ENCODE assay signal across 8 mouse cellular contexts in genomic region chr19:46642136-46642753, GRCm38 (mm10). TPM values are rescaled to one million over a fixed set of nuclear protein-coding genes. Genes with fewer than 3 reads are reported as not detected.
DNase-seq lines count a peak whose midpoint lies in the region; ATAC-seq and TF ChIP-seq lines count a peak whose summit lies in the region.

No protein-coding gene starts in this region.

- H3K4me2 ChIP-seq in forebrain, embryonic 11.5 days (ENCODE audit: low read depth, low read length, severe bottlenecking) = no peak overlapping the region
- H3K4me2 ChIP-seq in heart, embryonic 14.5 days (ENCODE audit: low read length) = peak overlapping the region; percentile 26
- H3K4me2 ChIP-seq in liver, embryonic 11.5 days = no peak overlapping the region

- H3K4me3 ChIP-seq in forebrain, embryonic 10.5 days = no peak overlapping the region
- no peak overlapping the region for H3K4me3 ChIP-seq in forebrain, embryonic 11.5 days (ENCODE audit: low read depth, low read length)
- H3K4me3 ChIP-seq in E14TG2a.4 (replicated peaks; ENCODE audit: low read length) = 0 out of 2 replicates have a peak overlapping the region, but pooled peaks have one; percentile 27
- H3K4me3 ChIP-seq in heart, embryonic 14.5 days (ENCODE audit: control insufficient read depth in 1 of 2, insufficient read depth in 1 of 2, low read depth in 1 of 2, low read length in 2 of 2) = no peak overlapping the region
- H3K4me3 ChIP-seq in liver, embryonic 11.5 days (ENCODE audit: low read depth, low read length) = no peak overlapping the region

- peaks cover 54% of the 10 kb centered on the region for H3K36me3 ChIP-seq in forebrain, embryonic 10.5 days (replicated peaks)
- H3K36me3 ChIP-seq in forebrain, embryonic 11.5 days (ENCODE audit: control insufficient read depth, insufficient read depth, low read length) = no peaks in the 10 kb centered on the region; the same call in 1 of the 2 replicates
- H3K36me3 ChIP-seq in E14TG2a.4 (ENCODE audit: insufficient read depth, low read length) = peaks cover 38% of the 10 kb centered on the region
- peaks cover 51% of the 10 kb centered on the region for H3K36me3 ChIP-seq in heart, embryonic 14.5 days (ENCODE audit: control insufficient read depth, insufficient read depth, low read length)
- peaks cover 7% of the 10 kb centered on the region for H3K36me3 ChIP-seq in liver, embryonic 11.5 days (ENCODE audit: control insufficient read depth, insufficient read depth, low read length)

- H3K4me1 ChIP-seq in forebrain, embryonic 10.5 days = peaks cover 79% of the 10 kb centered on the region
- H3K4me1 ChIP-seq in forebrain, embryonic 11.5 days (replicated peaks; ENCODE audit: control insufficient read depth, insufficient read depth, low read length) = peaks cover 12% of the 10 kb centered on the region
- peaks cover 70% of the 10 kb centered on the region for H3K4me1 ChIP-seq in E14TG2a.4 (replicated peaks; ENCODE audit: low read depth, low read length)
- peaks cover 69 to 93% of the 10 kb centered on the region in 2 experiments for H3K4me1 ChIP-seq in heart, embryonic 14.5 days (ENCODE audit: control insufficient read depth in 2 of 2, insufficient read depth in 2 of 2, low read length in 2 of 2)
- H3K4me1 ChIP-seq in liver, embryonic 11.5 days (replicated peaks; ENCODE audit: control insufficient read depth, insufficient read depth, low read length) = peaks cover 66% of the 10 kb centered on the region

- TF ChIP-seq CTCF in E14TG2a.4 (conservative IDR thresholded peaks at IDR 0.05; ENCODE audit: low read length) = no peak

- no peak for DNase-seq in forebrain, embryonic 10.5 days (ENCODE audit: extremely low spot score, low spot score)
- no peak for DNase-seq in forebrain, embryonic 11.5 days (ENCODE audit: low spot score)
- DNase-seq in liver, embryonic 11.5 days (ENCODE audit: low spot score) = no peak
- DNase-seq in urinary bladder, postnatal 14 days (ENCODE audit: low spot score) = no peak
- no peak for DNase-seq in right cerebral cortex, adult 2 months (ENCODE audit: low spot score in 2 of 2)
- DNase-seq in c-Kit-positive CD71-positive TER-119-positive erythroid progenitor cells, embryonic 14.5 days (ENCODE audit: low spot score) = no peak

- no peaks in the 10 kb centered on the region for H3K27me3 ChIP-seq in forebrain, embryonic 10.5 days (ENCODE audit: poor library complexity, severe bottlenecking)
- no peaks in the 10 kb centered on the region for H3K27me3 ChIP-seq in forebrain, embryonic 11.5 days (ENCODE audit: control insufficient read depth, insufficient read depth, low read length)
- H3K27me3 ChIP-seq in E14TG2a.4 (ENCODE audit: insufficient read depth, low read length) = no peaks in the 10 kb centered on the region
- no peaks in the 10 kb centered on the region for H3K27me3 ChIP-seq in heart, embryonic 14.5 days (ENCODE audit: control insufficient read depth, insufficient read depth, low read length)
- no peaks in the 10 kb centered on the region for H3K27me3 ChIP-seq in liver, embryonic 11.5 days (replicated peaks; ENCODE audit: control insufficient read depth, insufficient read depth, low read length)

- no peak for ATAC-seq in forebrain, embryonic 11.5 days (replicated peaks; ENCODE audit: low FRiP score)
- no peak for ATAC-seq in heart, embryonic 14.5 days (ENCODE audit: insufficient number of reproducible peaks, insufficient read depth, low FRiP score, low read depth)
- ATAC-seq in liver, embryonic 11.5 days (replicated peaks; ENCODE audit: low FRiP score) = no peak

- no peaks in the 10 kb centered on the region for H3K9me3 ChIP-seq in forebrain, embryonic 10.5 days
- no peaks in the 10 kb centered on the region for H3K9me3 ChIP-seq in forebrain, embryonic 11.5 days (ENCODE audit: control insufficient read depth, low read length)
- H3K9me3 ChIP-seq in E14TG2a.4 (ENCODE audit: low read length) = no peaks in the 10 kb centered on the region
- no peaks in the 10 kb centered on the region for H3K9me3 ChIP-seq in heart, embryonic 14.5 days (ENCODE audit: control insufficient read depth, low read length)
- no peaks in the 10 kb centered on the region for H3K9me3 ChIP-seq in liver, embryonic 11.5 days (ENCODE audit: control insufficient read depth, low read length)

- H3K27ac ChIP-seq in forebrain, embryonic 10.5 days = peak overlapping the region; percentile 76
- no peak overlapping the region for H3K27ac ChIP-seq in forebrain, embryonic 11.5 days (ENCODE audit: low read depth, low read length)
- peak overlapping the region; percentile 90 to 97 for H3K27ac ChIP-seq in heart, embryonic 14.5 days (replicated peaks in 1 of 2; ENCODE audit: control insufficient read depth in 1 of 2, insufficient read depth in 1 of 2, low read depth in 2 of 2, low read length in 2 of 2)
- H3K27ac ChIP-seq in liver, embryonic 11.5 days (ENCODE audit: low read depth, low read length) = peak overlapping the region; percentile 25; the same call in 1 of the 2 replicates

- WGBS in forebrain, embryonic 10.5 days = 83% methylated on average over 22 of the region's 22 CpGs
- 77% methylated on average over 22 of the region's 22 CpGs for WGBS in forebrain, embryonic 11.5 days
- WGBS in heart, embryonic 14.5 days = 45% methylated on average over 22 of the region's 22 CpGs
- WGBS in liver, embryonic 11.5 days = 80% methylated on average over 22 of the region's 22 CpGs

- no peak overlapping the region for H3K9ac ChIP-seq in forebrain, embryonic 11.5 days (ENCODE audit: low read length)
- H3K9ac ChIP-seq in heart, embryonic 14.5 days (ENCODE audit: low read length) = peak overlapping the region; percentile 42
- no peak overlapping the region for H3K9ac ChIP-seq in liver, embryonic 11.5 days (ENCODE audit: low read depth, low read length)

RNA-seq across cellular contexts. Expression of gene Cyp17a1, which starts 30.7 kb away (rescaled TPM):
- not detected in 2 replicates for polyA plus RNA-seq in forebrain, embryonic 10.5 days (2016; fragmentation: Nextera tagmentation; extraction: Ambion mirVana)
- polyA plus RNA-seq in forebrain, embryonic 11.5 days (2014; fragmentation: Nextera tagmentation; extraction: Ambion mirVana) = not detected in 2 replicates
- 1.6 and 1.8 TPM in 2 replicates for polyA plus RNA-seq in heart, embryonic 14.5 days (2014; fragmentation: Nextera tagmentation; extraction: Ambion mirVana)
- polyA plus RNA-seq in liver, embryonic 11.5 days (2014; fragmentation: Nextera tagmentation; extraction: Ambion mirVana) = 0.27 and 0.30 TPM in 2 replicates

RNA-seq across cellular contexts. Expression of gene Wbp1l, which starts 43.4 kb away (rescaled TPM):
- 38.4 and 43.4 TPM in 2 replicates for polyA plus RNA-seq in forebrain, embryonic 10.5 days (2016; fragmentation: Nextera tagmentation; extraction: Ambion mirVana)
- 41.3 and 41.4 TPM in 2 replicates for polyA plus RNA-seq in forebrain, embryonic 11.5 days (2014; fragmentation: Nextera tagmentation; extraction: Ambion mirVana)
- 48.8 and 49.3 TPM in 2 replicates for polyA plus RNA-seq in heart, embryonic 14.5 days (2014; fragmentation: Nextera tagmentation; extraction: Ambion mirVana)
- 36.6 and 40.7 TPM in 2 replicates for polyA plus RNA-seq in liver, embryonic 11.5 days (2014; fragmentation: Nextera tagmentation; extraction: Ambion mirVana)

RNA-seq across cellular contexts. Expression of gene Borcs7, which starts 47.5 kb away (rescaled TPM):
- 13.7 and 13.9 TPM in 2 replicates for polyA plus RNA-seq in forebrain, embryonic 10.5 days (2016; fragmentation: Nextera tagmentation; extraction: Ambion mirVana)
- 11.3 and 12.6 TPM in 2 replicates for polyA plus RNA-seq in forebrain, embryonic 11.5 days (2014; fragmentation: Nextera tagmentation; extraction: Ambion mirVana)
- polyA plus RNA-seq in heart, embryonic 14.5 days (2014; fragmentation: Nextera tagmentation; extraction: Ambion mirVana) = 17.9 and 20.0 TPM in 2 replicates
- polyA plus RNA-seq in liver, embryonic 11.5 days (2014; fragmentation: Nextera tagmentation; extraction: Ambion mirVana) = 9.9 and 13.8 TPM in 2 replicates
